Mouse (Mus musculus) spleen, adult 2 months (tissue): ENCODE results near the gene Ldb3.

ENCODE experiments used
- CTCF ChIP-seq: fragments of 200-500 bp; IDR thresholded peaks from 2 replicates; pipeline ENCODE4 v1.5.1; 2011; ENCODE audit warnings: mild to moderate bottlenecking, inconsistent platforms; ENCODE audit not compliant: insufficient read depth, insufficient read length, insufficient replicate concordance; ENCODE audit errors: extremely low read depth
- POLR2A ChIP-seq: fragments of 200-500 bp; IDR thresholded peaks from 2 replicates; pipeline ENCODE4 v1.6.1; 2011; ENCODE audit warnings: low read depth, low read length, inconsistent platforms

DNA sequence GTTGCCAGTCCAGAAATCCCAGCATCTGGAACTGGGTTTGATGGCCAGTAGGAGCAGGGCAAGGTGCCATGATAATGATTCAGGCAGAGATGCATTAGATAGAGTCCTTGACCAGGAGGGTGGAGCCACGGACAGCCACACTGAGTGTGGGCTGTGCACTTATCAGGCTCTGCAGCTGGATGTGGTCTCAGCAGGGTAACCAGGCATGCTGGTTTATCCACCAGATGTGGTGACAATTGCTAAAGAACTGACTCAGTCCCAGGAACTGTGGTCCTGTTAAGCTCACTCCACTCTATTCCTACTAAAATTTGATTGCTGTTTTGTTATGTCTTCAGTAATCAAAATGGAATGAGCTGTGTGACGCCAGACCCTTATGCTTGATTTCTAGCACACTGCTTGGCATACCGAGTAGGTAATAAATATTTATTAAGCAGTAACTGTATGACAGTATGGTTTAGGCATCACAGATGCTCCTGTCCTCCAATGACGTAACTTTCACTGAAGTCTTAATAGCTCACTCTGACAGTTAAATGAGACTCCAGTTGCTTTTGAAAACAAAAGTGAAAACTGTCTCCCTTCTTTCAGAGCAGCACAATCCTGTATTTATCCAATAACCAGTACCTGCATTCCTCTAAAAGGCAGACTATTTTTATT is 80.2 kb downstream of the Ldb3 start:
- no peak for TF ChIP-seq POLR2A
- no peak for TF ChIP-seq CTCF
